Mouse (Mus musculus): ENCODE measurements around the gene Myo1b. TPM values are rescaled to one million over a fixed set of nuclear protein-coding genes. Genes with fewer than 3 reads are reported as not detected.

The Myo1b gene
- polyA plus RNA-seq, 2 experiments, result 53.5 to 107 TPM

GRCm38 (mm10) chr1:51789269-51789668, 126.6 kb downstream of the Myo1b start:
- WGBS, result 23% methylated on average over 6 of the region's 6 CpGs

DNA sequence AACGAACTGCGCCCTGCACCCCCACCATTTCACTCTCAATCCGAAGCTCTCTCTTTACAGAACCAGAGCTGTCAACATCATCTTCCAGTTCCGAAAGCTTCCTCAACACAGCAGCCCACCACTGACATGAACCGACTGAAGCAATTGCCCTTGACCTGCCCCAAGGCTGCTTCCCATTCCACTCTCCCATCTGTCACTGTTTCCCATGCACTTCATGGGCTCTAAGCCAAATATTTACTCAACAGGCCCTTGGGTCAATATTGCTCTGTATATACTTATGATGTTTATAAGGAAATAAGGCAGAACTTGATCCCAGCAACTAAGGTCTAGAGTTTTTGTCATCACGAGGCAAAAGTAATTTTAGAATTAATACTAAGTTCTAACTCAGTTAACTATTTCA, 133.8 kb downstream of the Myo1b start:
- DNase-seq (ENCODE audit: low spot score) (no peak), ATAC-seq (ENCODE audit: low FRiP score, low read depth) (no peak)
- no peaks in the 10 kb centered on the region for H3K27me3 ChIP-seq (ENCODE audit: control insufficient read depth, insufficient read depth, low read length)
- no peak overlapping the region for H3K4me2 ChIP-seq (replicated peaks; ENCODE audit: low read depth, low read length, severe bottlenecking)
- no peaks in the 10 kb centered on the region for H3K9me3 ChIP-seq (ENCODE audit: control insufficient read depth, low read length)
- WGBS, result 76% methylated on average over 6 of the region's 6 CpGs
- TF ChIP-seq POLR2A (IDR thresholded peaks at IDR 0.05; ENCODE audit: borderline replicate concordance, extremely low read depth, insufficient read depth, insufficient read length), result no peak
- H3K4me1 ChIP-seq (ENCODE audit: control insufficient read depth, insufficient read depth, low read length), result peaks cover 14% of the 10 kb centered on the region
- peaks cover 39% of the 10 kb centered on the region for H3K36me3 ChIP-seq (ENCODE audit: control insufficient read depth, insufficient read depth, low read length)
- no peak overlapping the region for H3K9ac ChIP-seq (ENCODE audit: low read depth, low read length, severe bottlenecking)
- no peak overlapping the region for H3K27ac ChIP-seq (replicated peaks; ENCODE audit: low read depth, low read length)
- H3K4me3 ChIP-seq (replicated peaks; ENCODE audit: low read length), result no peak overlapping the region

More at GRCm38 (mm10) chr1:51789269-51789668, 126.6 kb downstream of the Myo1b start:
- ATAC-seq (ENCODE audit: low FRiP score, low read depth), result 0 out of 2 replicates have a peak, but pooled peaks have one; percentile 23
- H3K9me3 ChIP-seq (ENCODE audit: control insufficient read depth, low read length), result 0 out of 2 replicates have a peak, but pooled peaks cover 6% of the 10 kb centered on the region
- no peak overlapping the region for H3K4me2 ChIP-seq (replicated peaks; ENCODE audit: low read depth, low read length, severe bottlenecking)
- DNase-seq (ENCODE audit: low spot score), result no peak
- H3K27ac ChIP-seq (replicated peaks; ENCODE audit: low read depth, low read length), result no peak overlapping the region
- no peak overlapping the region for H3K9ac ChIP-seq (ENCODE audit: low read depth, low read length, severe bottlenecking)
- no peak for TF ChIP-seq POLR2A (IDR thresholded peaks at IDR 0.05; ENCODE audit: borderline replicate concordance, extremely low read depth, insufficient read depth, insufficient read length)
- H3K4me1 ChIP-seq (ENCODE audit: control insufficient read depth, insufficient read depth, low read length), result peaks cover 20% of the 10 kb centered on the region
- no peaks in the 10 kb centered on the region for H3K27me3 ChIP-seq (ENCODE audit: control insufficient read depth, insufficient read depth, low read length)
- H3K36me3 ChIP-seq (ENCODE audit: control insufficient read depth, insufficient read depth, low read length), result peaks cover 29% of the 10 kb centered on the region
- no peak overlapping the region for H3K4me3 ChIP-seq (replicated peaks; ENCODE audit: low read length)

DNA sequence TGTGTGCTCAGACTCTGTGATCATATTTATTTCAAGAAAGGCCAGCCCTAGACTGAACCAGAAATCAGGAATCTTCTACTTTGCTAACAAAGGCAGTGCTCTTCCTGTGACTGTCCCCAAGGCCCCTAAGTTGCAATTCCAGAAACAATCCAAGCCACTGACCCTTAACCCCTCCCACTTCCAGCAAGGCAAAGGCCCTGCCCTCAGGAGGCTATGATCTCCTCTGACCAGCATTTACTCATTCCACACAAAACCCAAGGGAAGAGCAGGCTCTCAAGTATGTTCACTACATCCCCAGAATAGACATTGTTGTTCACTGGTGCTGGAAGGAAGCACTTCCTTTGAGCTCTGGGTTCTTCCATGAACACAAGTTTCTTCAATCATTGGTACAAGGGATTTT, 135.5 kb downstream of the Myo1b start:
- TF ChIP-seq POLR2A (IDR thresholded peaks at IDR 0.05; ENCODE audit: borderline replicate concordance, extremely low read depth, insufficient read depth, insufficient read length), result no peak
- Histone ChIP-seq H3K27ac (replicated peaks; ENCODE audit: low read depth, low read length) (no peak overlapping the region), H3K9ac (ENCODE audit: low read depth, low read length, severe bottlenecking) (no peak overlapping the region), H3K36me3 (ENCODE audit: control insufficient read depth, insufficient read depth, low read length) (peaks cover 54% of the 10 kb centered on the region), H3K4me2 (replicated peaks; ENCODE audit: low read depth, low read length, severe bottlenecking) (no peak overlapping the region), H3K9me3 (ENCODE audit: control insufficient read depth, low read length) (no peaks in the 10 kb centered on the region), H3K4me1 (ENCODE audit: control insufficient read depth, insufficient read depth, low read length) (peaks cover 2% of the 10 kb centered on the region; the same call in 1 of the 2 replicates), H3K4me3 (replicated peaks; ENCODE audit: low read length) (no peak overlapping the region), H3K27me3 (ENCODE audit: control insufficient read depth, insufficient read depth, low read length) (no peaks in the 10 kb centered on the region)
- DNase-seq (ENCODE audit: low spot score), result no peak
- ATAC-seq (ENCODE audit: low FRiP score, low read depth), result no peak

DNA sequence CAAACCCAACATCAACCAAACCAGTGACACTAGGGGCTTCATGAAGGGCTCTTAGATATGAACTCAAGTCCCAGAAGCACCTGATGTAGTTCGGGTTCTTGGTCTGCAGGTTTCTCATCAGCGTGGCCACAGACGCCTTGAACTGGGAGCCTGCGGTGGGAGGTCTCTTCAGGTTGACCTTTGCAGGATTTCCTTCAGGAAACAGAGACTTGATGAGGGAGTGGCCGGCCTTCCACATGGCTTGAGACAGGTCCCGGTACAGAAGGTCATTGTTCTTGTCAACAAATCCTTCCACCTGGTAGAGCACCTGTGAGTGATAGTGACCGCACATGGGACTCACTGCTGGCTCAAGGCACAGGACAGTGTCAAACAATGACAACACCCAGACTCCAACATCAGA, 137.6 kb downstream of the Myo1b start:
- ATAC-seq (ENCODE audit: low FRiP score, low read depth), result no peak
- Histone ChIP-seq H3K9me3 (ENCODE audit: control insufficient read depth, low read length) (no peaks in the 10 kb centered on the region), H3K4me2 (replicated peaks; ENCODE audit: low read depth, low read length, severe bottlenecking) (no peak overlapping the region), H3K36me3 (ENCODE audit: control insufficient read depth, insufficient read depth, low read length) (peaks cover 71% of the 10 kb centered on the region), H3K9ac (ENCODE audit: low read depth, low read length, severe bottlenecking) (no peak overlapping the region), H3K27me3 (ENCODE audit: control insufficient read depth, insufficient read depth, low read length) (no peaks in the 10 kb centered on the region), H3K4me3 (replicated peaks; ENCODE audit: low read length) (no peak overlapping the region), H3K27ac (replicated peaks; ENCODE audit: low read depth, low read length) (no peak overlapping the region), H3K4me1 (ENCODE audit: control insufficient read depth, insufficient read depth, low read length) (no peaks in the 10 kb centered on the region)
- DNase-seq (ENCODE audit: low spot score), result no peak
- TF ChIP-seq POLR2A (IDR thresholded peaks at IDR 0.05; ENCODE audit: borderline replicate concordance, extremely low read depth, insufficient read depth, insufficient read length), result no peak
- WGBS, result 98% methylated on average over 7 of the region's 7 CpGs

DNA sequence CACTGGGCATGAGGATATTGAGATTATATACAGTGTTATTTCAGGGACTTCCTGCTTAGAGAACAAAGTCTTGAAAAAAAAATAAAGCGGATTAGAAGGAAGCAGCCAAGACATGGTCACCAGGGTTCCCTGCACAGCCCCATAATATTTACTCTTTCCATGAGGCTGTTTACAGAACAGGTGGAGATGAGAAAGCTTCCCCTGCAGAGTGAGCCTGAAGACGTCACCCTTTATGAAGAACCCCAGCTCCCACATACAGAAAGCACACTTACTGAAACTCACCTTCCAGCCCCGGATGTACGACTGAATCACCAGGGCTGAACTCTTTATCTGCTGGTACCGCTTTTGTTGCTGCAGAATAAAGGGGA, 145.4 kb downstream of the Myo1b start:
- Histone ChIP-seq H3K36me3 (ENCODE audit: control insufficient read depth, insufficient read depth, low read length) (peaks cover 89% of the 10 kb centered on the region), H3K9ac (ENCODE audit: low read depth, low read length, severe bottlenecking) (no peak overlapping the region), H3K27ac (replicated peaks; ENCODE audit: low read depth, low read length) (no peak overlapping the region), H3K4me2 (replicated peaks; ENCODE audit: low read depth, low read length, severe bottlenecking) (no peak overlapping the region), H3K4me1 (ENCODE audit: control insufficient read depth, insufficient read depth, low read length) (no peaks in the 10 kb centered on the region), H3K27me3 (ENCODE audit: control insufficient read depth, insufficient read depth, low read length) (no peaks in the 10 kb centered on the region), H3K4me3 (replicated peaks; ENCODE audit: low read length) (no peak overlapping the region), H3K9me3 (ENCODE audit: control insufficient read depth, low read length) (no peaks in the 10 kb centered on the region)
- no peak for DNase-seq (ENCODE audit: low spot score)
- ATAC-seq (ENCODE audit: low FRiP score, low read depth), result no peak
- 88% methylated on average over 5 of the region's 5 CpGs for WGBS
- no peak for TF ChIP-seq POLR2A (IDR thresholded peaks at IDR 0.05; ENCODE audit: borderline replicate concordance, extremely low read depth, insufficient read depth, insufficient read length)

Measured in limb, embryonic 14.5 days (tissue).